Mouse (Mus musculus) stomach, embryonic 14.5 days (tissue): Measurements from ENCODE around the gene Sema4b. TPM values are rescaled to one million over a fixed set of nuclear protein-coding genes. Genes with fewer than 3 reads are reported as not detected.

Experiments
- polyA plus RNA-seq: library from polyadenylated mRNA; unstranded; fragments of >200 nt; fragmentation: Nextera tagmentation; extraction: Ambion mirVana; gene quantifications from 2 replicates; pipeline ENCODE4 v1.2.1, GENCODE M21; 2014

Sema4b gene
- polyA plus RNA-seq, 1 experiment from 2014 or later, result 23.4 TPM

Other genes starting within 250 kb of the Sema4b start
- 16.4 and 16.6 TPM in 2 replicates for gene Zfp710, start 162.0 kb upstream of the Sema4b start, polyA plus RNA-seq
- gene Idh2, start 71.4 kb upstream of the Sema4b start, polyA plus RNA-seq, result 613 and 615 TPM in 2 replicates
- gene Cib1, start 46.0 kb downstream of the Sema4b start, polyA plus RNA-seq, result 108 and 112 TPM in 2 replicates
- gene Gdpgp1, start 46.0 kb downstream of the Sema4b start, polyA plus RNA-seq, result 5.0 and 5.6 TPM in 2 replicates
- gene Ttll13, start 59.5 kb downstream of the Sema4b start, polyA plus RNA-seq, result 1.0 and 1.8 TPM in 2 replicates
- 51.7 and 52.2 TPM in 2 replicates for gene Ngrn, start 74.4 kb downstream of the Sema4b start, polyA plus RNA-seq
- gene Vps33b, start 82.8 kb downstream of the Sema4b start, polyA plus RNA-seq, result 14.3 and 15.6 TPM in 2 replicates
- gene Prc1, start 107.6 kb downstream of the Sema4b start, polyA plus RNA-seq, result 159 and 167 TPM in 2 replicates
- gene Rccd1, start 137.6 kb downstream of the Sema4b start, polyA plus RNA-seq, result 15.1 and 19.2 TPM in 2 replicates
- gene Unc45a, start 154.2 kb downstream of the Sema4b start, polyA plus RNA-seq, result 28.6 and 29.4 TPM in 2 replicates
- 24.3 and 26.5 TPM in 2 replicates for gene Hddc3, start 156.3 kb downstream of the Sema4b start, polyA plus RNA-seq
- gene Man2a2, start 184.5 kb downstream of the Sema4b start, polyA plus RNA-seq, result 18.3 and 19.8 TPM in 2 replicates
- gene Fes, start 201.1 kb downstream of the Sema4b start, polyA plus RNA-seq, result 9.1 and 9.5 TPM in 2 replicates
- 10.8 and 12.4 TPM in 2 replicates for gene Furin, start 218.6 kb downstream of the Sema4b start, polyA plus RNA-seq